Mouse (Mus musculus) gastrocnemius, adult 8-10 months (tissue): Measurements from ENCODE around the gene Zfp526. TPM values are rescaled to one million over a fixed set of nuclear protein-coding genes. Genes with fewer than 3 reads are reported as not detected.

Source experiments
- DNase-seq, 2 experiments: peaks; one replicate each; pipeline ENCODE4 v3.0.0; 2022; ENCODE audit warnings: low spot score in 2 of 2
- total RNA-seq, 4 experiments: library from RNA; stranded (reverse); gene quantifications; 2 replicates each; pipeline ENCODE4 v1.2.4; 2022

The Zfp526 gene
- total RNA-seq, 4 experiments from 2014 or later, result 5.5 to 6.4 (median 6.1) TPM

GRCm38 (mm10) chr7:25266180-25266962 is 45.1 kb downstream of the Zfp526 start:
- DNase-seq, result no peak

- peak; percentile 98 to 99 for DNase-seq
Observed at GRCm38 (mm10) chr7:25267301-25267750, 46.1 kb downstream of the Zfp526 start, which contains the start of gene Cic. Gene Cic (plus strand): TSS chr7:25267704.

- peak; percentile 99 to 100 for DNase-seq
Observed at GRCm38 (mm10) chr7:25267751-25268463, 46.7 kb downstream of the Zfp526 start.

DNA sequence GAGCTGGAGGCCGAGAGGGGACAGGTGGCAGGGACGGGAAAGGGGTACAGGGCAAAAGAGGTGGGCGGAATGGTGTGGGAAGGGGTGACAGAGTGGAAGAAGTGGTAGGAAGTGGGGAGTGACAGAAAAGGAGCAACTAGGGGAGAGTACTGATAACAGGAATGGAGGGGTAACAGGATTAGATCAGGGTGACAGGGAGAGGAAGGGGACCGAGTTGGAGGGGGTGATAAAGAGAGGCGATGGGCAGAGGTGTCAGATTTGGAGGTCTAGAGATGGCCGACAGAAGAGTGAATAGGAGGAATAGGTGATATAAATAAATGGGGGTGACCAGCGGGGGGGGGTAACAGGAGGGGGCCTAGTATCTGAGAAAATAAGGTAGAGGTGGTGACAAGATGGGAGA is 47.4 kb downstream of the Zfp526 start:
- no peak for DNase-seq

GRCm38 (mm10) chr7:25269029-25269428 is 47.8 kb downstream of the Zfp526 start:
- no peak for DNase-seq

DNA sequence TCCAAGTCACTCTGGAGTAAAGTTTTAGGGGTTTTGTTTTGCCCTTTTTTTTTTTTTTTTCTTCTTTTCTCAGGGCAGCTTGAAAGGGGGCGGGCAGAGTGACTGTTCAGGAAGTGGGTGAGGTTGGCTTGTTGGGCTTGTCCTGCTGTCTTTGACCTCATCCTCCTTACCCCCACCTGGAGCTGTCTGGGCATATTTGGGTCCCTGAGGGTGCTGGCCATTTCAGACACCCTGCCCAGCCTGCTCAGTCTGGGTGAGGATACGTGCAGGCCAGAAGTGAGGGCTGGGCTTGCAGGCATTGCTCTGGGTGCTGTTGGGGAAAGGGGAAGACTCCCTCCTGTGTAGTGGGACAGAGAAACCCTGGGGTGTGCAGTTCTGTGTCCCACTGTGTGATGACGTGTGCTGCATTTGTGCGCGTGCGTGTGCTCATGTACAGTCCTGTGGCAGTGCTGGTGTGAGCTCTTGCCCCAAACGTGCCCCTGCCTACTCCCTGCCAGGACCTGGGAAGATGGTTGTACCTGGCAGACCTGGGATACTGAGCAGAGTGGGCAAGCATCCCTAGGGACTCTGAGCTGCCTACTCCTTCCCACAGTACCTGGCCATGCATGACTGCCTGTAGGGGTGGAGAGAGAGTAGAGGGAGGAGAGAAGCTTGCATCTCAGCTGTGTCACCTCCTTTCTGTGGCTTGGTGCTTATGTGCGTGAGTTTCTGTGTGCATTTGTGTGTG is 48.5 kb downstream of the Zfp526 start:
- DNase-seq, result no peak

- no peak for DNase-seq
Observed at GRCm38 (mm10) chr7:25270652-25271633, 49.7 kb downstream of the Zfp526 start.

DNA sequence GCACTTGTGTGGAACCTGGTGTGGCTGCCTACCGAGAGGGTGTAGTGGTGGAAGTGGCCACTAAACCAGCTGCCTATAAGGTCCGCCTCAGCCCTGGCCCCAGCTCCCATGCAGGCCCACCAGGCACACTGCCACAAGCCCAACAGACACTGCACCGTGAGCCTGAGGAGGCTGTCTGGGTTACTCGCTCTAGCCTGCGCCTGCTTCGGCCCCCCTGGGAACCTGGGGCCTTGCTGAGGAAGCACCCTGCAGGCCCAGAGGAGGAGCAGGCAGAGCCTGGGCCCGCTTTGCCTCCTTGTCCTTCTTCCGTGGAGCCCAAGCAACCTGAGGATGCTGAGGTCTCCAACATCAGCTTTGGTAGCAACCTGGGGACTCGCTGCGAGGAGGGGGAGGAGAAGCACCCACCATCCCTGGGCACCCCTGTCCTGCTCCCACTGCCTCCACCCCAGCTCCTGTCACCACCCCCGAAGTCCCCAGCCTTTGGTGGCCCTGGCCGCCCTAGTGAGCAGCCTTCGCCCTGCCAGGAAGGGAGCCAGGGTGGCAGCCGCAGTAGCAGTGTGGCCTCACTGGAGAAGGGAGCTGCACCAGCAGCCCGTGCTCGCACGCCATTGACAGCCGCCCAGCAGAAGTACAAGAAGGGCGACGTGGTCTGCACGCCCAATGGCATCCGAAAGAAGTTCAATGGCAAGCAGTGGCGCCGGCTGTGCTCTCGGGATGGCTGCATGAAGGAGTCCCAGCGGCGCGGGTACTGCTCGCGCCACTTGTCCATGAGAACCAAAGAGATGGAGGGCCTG is 50.6 kb downstream of the Zfp526 start:
- DNase-seq, result no peak

DNA sequence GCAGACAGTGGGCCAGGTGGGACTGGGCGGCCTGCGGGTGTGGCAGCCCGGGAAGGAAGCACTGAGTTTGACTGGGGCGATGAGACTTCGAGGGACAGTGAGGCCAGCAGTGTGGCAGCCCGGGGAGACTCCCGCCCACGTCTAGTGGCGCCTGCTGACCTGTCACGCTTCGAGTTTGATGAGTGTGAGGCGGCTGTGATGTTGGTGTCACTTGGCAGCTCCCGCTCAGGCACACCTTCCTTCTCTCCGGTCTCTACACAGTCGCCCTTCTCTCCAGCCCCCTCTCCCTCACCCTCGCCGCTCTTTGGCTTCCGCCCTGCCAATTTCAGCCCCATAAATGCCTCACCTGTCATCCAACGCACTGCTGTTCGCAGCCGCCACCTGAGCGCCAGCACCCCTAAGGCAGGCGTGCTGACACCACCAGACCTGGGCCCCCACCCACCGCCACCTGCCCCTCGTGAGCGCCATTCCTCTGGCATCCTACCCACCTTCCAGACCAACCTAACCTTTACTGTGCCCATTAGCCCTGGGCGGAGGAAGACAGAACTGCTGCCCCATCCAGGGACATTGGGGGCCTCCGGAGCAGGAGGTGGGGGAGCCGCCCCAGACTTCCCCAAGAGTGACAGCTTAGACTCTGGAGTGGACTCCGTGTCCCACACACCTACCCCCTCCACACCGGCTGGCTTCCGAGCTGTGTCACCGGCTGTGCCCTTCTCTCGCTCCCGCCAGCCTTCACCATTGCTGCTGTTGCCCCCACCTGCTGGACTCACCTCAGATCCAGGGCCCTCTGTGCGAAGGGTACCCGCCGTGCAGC is 51.4 kb downstream of the Zfp526 start:
- DNase-seq, result no peak

DNA sequence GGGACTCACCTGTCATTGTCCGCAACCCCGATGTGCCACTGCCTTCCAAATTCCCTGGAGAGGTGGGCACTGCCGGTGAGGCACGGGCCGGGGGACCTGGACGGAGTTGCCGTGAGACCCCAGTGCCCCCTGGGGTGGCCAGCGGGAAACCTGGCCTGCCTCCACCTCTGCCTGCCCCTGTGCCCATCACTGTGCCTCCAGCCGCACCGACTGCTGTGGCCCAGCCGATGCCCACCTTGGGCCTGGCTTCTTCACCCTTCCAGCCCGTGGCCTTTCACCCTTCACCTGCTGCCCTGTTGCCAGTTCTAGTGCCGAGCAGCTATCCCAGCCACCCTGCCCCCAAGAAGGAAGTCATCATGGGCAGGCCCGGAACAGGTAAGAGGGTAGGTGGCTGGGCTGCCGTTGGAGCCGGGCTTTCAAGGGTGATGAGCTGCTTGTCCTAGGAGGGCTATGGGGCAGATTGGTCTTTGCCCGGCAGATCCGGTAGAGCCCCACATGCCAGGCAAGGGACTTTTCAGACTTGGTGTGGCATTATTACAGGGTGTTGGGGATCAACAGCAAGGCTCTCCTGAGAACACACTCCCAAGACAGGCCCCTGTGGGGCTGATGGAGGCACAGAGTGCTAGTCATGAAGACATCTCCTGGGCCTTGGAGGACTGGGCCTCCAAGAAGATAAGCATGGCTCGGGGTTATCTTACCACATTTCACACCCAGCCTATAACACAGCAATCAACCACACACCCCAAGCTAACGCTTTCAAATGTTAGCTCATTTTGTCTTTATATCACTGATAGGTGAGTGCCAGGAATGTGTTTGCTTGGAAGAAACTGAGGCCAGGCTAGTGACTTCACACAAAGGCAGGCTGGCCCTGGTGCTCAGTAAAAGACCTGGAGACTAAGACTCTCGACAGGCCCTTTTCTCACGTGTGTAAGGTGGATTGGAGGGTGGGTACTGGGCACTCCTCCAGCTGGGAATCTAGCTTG is 52.3 kb downstream of the Zfp526 start:
- no peak for DNase-seq

DNA sequence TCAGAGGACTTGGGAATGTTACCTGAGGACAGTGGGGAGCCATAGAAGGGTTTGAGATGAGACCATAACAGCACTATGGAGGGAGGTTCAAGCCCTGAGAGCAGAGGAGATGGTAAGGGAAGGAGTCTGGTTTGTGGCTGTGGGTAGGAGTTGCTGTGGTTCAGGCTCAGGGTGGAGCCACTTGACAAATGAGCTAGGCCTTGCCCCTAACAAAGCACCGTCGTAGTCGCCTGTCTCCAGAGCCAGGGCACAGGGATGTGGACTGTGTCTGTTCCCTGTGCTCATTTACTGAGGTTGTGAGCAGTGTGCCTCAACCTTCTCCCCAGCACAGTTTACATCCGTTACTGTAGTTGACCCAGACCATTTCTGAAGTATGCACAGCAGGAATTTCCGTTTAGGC is 53.3 kb downstream of the Zfp526 start:
- DNase-seq, result no peak

- no peak for DNase-seq
Observed at GRCm38 (mm10) chr7:25274996-25275395, 53.8 kb downstream of the Zfp526 start.

GRCm38 (mm10) chr7:25275555-25276298 is 54.5 kb downstream of the Zfp526 start:
- no peak for DNase-seq
